Mouse (Mus musculus) midbrain, embryonic 16.5 days (tissue): ENCODE measurements around the gene Pcgf2. TPM values are rescaled to one million over a fixed set of nuclear protein-coding genes. Genes with fewer than 3 reads are reported as not detected.

Experiments
- ATAC-seq: fragments of 200-750 bp; cut with Nextera tagmentation; 2 replicates; pipeline ENCODE4 v1.8.0; 2017; ENCODE audit warnings: moderate TSS enrichment
- H3K27ac ChIP-seq: fragments of 300-500 bp; sonication (generic); 2 replicates; pipeline ENCODE4 v1.5.1; 2014; ENCODE audit warnings: mild to moderate bottlenecking, low read length, mixed read lengths
- H3K27me3 ChIP-seq: fragments of 300-500 bp; sonication (generic); 2 replicates; pipeline ENCODE4 v1.6.1; 2014; ENCODE audit warnings: low read depth, low read length, mixed read lengths; ENCODE audit not compliant: control insufficient read depth, insufficient read depth
- H3K36me3 ChIP-seq: fragments of 300-500 bp; sonication (generic); 2 replicates; pipeline ENCODE4 v1.6.1; 2014; ENCODE audit warnings: mild to moderate bottlenecking, low read length, moderate library complexity, mixed read lengths; ENCODE audit not compliant: control insufficient read depth, insufficient read depth
- H3K4me1 ChIP-seq: fragments of 300-500 bp; sonication (generic); 2 replicates; pipeline ENCODE4 v1.6.1; 2014; ENCODE audit warnings: mild to moderate bottlenecking, low read length, mixed read lengths; ENCODE audit not compliant: control insufficient read depth, insufficient read depth
- H3K4me2 ChIP-seq: fragments of 300-500 bp; sonication (generic); 2 replicates; pipeline ENCODE4 v1.6.1; 2014; ENCODE audit warnings: mild to moderate bottlenecking, low read length, mixed read lengths
- H3K4me3 ChIP-seq: fragments of 300-500 bp; sonication (generic); 2 replicates; pipeline ENCODE4 v1.5.1; 2014; ENCODE audit warnings: low read depth, mild to moderate bottlenecking, low read length, moderate library complexity, mixed read lengths
- H3K9ac ChIP-seq: fragments of 300-500 bp; sonication (generic); 2 replicates; pipeline ENCODE4 v1.6.1; 2014; ENCODE audit warnings: low read depth, low read length, mixed read lengths
- H3K9me3 ChIP-seq: fragments of 300-500 bp; sonication (generic); replicated peaks from 2 replicates; pipeline ENCODE4 v1.6.1; 2014; ENCODE audit warnings: mild to moderate bottlenecking, low read length, mixed read lengths; ENCODE audit not compliant: control insufficient read depth, poor library complexity, severe bottlenecking
- WGBS: fragments of 180-500 bp; shearing (Covaris S2); extraction: QIAGEN DNeasy Blood & Tissue Kit; methylation state at CpG from one replicate; pipeline ENCODE4 v1.1.7; 2014; 5-methylcytosine and 5-hydroxymethylcytosine counted together
- polyA plus RNA-seq: library from polyadenylated mRNA; unstranded; fragments of >200 nt; fragmentation: Nextera tagmentation; extraction: Ambion mirVana; gene quantifications from 2 replicates; pipeline ENCODE4 v1.2.1, GENCODE M21; 2015

Pcgf2 gene
- polyA plus RNA-seq, 1 experiment from 2014 or later = 18.2 TPM

DNA sequence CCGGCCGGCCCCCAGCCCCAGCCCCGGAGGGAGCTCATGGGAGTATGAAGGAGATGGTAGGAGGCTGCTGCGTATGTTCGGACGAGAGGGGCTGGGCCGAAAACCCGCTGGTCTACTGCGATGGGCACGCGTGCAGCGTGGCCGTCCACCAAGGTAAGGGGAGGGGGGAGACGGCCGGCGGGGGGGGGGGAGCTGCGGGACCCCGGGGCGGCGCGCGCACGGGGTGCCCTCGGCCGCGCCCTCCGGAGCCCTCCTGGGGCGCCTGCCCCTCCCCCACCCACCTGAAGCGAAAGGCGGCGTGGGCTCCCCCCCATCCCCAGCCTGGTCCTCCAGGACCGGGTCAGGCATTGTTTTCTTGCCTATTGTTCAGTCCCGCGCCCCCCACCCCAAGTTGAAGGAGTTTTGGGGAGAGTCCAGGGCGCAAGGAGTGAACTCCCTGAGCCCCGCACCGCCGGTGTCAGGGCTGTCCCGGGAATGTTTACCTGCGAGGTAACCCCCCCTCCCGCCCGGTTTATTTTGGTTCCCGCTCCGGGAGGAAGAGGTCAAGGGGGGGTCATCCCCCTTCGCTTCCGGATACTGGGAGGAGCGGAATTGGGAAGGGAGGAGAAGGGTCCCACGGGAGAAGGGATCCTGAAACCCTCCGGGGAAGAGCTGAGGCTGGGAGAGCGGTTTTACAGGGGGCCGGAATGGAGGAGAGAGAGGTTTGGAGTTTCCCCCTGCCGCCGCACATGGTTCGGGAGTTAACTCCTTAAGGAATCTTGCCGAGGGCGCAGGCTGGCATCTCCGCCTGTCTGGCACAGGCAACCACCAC is 36.6 kb downstream of the Pcgf2 start:
- WGBS = 1% methylated on average over 30 of the region's 57 CpGs
- peaks cover 7% of the 10 kb centered on the region for H3K27me3 ChIP-seq
- H3K9me3 ChIP-seq = no peaks in the 10 kb centered on the region
- H3K36me3 ChIP-seq = peaks cover 3% of the 10 kb centered on the region; the same call in 1 of the 2 replicates
- H3K27ac ChIP-seq = peak overlapping the region; percentile 78
- peak overlapping the region; percentile 86 for H3K4me2 ChIP-seq
- peak; percentile 53; the same call in 1 of the 2 replicates for ATAC-seq
- peak overlapping the region; percentile 90 for H3K9ac ChIP-seq
- peaks cover 35% of the 10 kb centered on the region for H3K4me1 ChIP-seq
- H3K4me3 ChIP-seq = peak overlapping the region; percentile 95

- ATAC-seq = peak; percentile 59
- WGBS = under 1% methylated on average over 30 of the region's 76 CpGs
These were observed 37.3 kb downstream of the Pcgf2 start, which contains the start of gene Mllt6 for GRCm38 (mm10) chr11:97662893-97663527. Gene Mllt6 (plus strand): TSS chr11:97663414.

DNA sequence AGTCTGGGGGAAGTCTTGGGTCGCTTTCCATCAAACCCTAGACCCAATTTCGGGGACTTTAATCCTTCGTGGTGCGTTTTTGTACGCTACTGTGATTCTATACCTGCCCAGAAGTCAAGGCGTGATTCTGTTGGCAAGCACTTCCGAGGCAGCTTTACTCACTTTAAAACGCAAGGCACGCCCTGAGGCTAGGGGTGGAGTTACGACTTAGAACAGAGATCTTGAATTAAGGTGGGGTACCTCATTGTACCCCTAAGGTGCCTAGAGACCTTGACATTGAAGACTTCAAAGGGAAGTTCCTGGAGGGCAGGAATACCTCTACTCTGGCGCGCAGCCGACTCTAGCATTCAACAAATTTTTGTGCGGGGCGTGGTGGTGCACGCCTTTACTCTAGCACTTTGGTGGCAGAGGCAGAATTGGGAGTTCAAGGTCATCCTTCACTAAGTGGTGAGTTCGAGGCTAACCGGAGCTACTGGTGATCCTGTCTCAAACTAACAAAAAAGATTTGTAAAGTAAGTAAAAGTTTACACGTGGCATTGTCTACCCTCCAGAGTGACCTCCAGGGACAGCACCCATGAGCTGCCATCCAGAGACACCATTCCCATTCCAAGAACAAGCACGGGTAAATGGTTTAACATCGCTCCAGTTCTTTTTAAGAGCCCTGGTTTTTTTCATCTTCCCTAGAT is 37.9 kb downstream of the Pcgf2 start:
- no peak for ATAC-seq
- WGBS = 3% methylated on average over 21 of the region's 21 CpGs
- Histone ChIP-seq H3K27me3 (peaks cover 7% of the 10 kb centered on the region), H3K9ac (peak overlapping the region; percentile 90), H3K4me3 (peak overlapping the region; percentile 95), H3K4me2 (peak overlapping the region; percentile 86), H3K27ac (no peak overlapping the region), H3K4me1 (peaks cover 35% of the 10 kb centered on the region), H3K36me3 (peaks cover 3% of the 10 kb centered on the region; the same call in 1 of the 2 replicates), H3K9me3 (no peaks in the 10 kb centered on the region)

More at GRCm38 (mm10) chr11:97662893-97663527, 37.3 kb downstream of the Pcgf2 start, which contains the start of gene Mllt6:
- peaks cover 7% of the 10 kb centered on the region for H3K27me3 ChIP-seq
- H3K9ac ChIP-seq = peak within 1 kb of the TSS; percentile 90
- H3K27ac ChIP-seq = peak within 1 kb of the TSS; percentile 78
- H3K4me3 ChIP-seq = peak within 1 kb of the TSS; percentile 95
- peaks cover 3% of the 10 kb centered on the region; the same call in 1 of the 2 replicates for H3K36me3 ChIP-seq
- no peaks in the 10 kb centered on the region for H3K9me3 ChIP-seq
- peaks cover 35% of the 10 kb centered on the region for H3K4me1 ChIP-seq
- H3K4me2 ChIP-seq = peak within 1 kb of the TSS; percentile 86

GRCm38 (mm10) chr11:97661648-97662133 is 38.6 kb downstream of the Pcgf2 start:
- ATAC-seq = no peak
- H3K27me3 ChIP-seq = peaks cover 7% of the 10 kb centered on the region
- WGBS = under 1% methylated on average over 19 of the region's 20 CpGs
- no peaks in the 10 kb centered on the region for H3K36me3 ChIP-seq
- peak overlapping the region; percentile 18 for H3K4me3 ChIP-seq
- no peaks in the 10 kb centered on the region for H3K9me3 ChIP-seq
- H3K9ac ChIP-seq = peak overlapping the region; percentile 46
- H3K27ac ChIP-seq = no peak overlapping the region
- H3K4me2 ChIP-seq = peak overlapping the region; percentile 38
- peaks cover 35% of the 10 kb centered on the region for H3K4me1 ChIP-seq

DNA sequence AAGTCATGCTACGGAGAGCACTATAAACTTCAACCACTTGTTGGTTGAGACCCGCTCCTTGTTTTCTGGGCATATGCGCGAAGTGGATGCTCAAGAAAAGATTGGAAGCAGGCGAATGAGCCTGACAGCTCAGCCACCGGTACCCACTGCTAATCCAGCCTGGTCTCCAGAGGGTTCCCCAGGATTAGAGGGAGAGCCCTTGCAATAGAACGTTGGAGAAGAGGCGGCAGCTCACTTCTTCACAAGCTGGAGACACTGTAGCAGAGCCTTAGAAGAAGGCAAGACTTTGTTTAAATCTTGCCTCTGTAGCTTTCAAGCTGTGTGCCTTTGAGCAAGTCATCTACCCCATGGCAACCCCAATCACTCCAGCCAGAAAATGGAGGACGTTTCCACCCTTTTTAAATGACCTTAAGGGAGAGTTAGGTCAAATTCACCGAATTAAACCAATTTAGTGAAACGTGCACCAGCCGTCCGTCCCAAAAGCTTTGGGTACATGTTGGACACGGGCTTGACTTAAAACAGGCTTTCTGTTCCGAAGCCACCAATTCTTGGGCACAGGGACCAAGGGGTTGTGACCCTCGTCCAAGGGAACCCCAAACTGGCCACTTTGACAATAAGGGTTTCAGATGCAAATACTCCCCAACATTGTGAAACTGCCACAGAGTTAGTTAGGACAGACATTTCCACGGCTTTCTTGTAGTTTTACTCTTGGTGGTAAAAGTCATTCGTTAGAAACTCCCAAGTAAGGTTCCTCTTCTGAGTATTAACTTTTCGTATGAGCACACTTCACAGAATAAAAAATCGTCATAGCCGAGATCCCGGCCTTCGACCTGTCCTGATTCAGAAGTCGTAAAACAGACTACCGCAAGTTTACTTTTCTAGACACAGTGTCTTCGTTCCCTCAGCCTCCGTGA is 39.3 kb downstream of the Pcgf2 start:
- WGBS = 2% methylated on average over 27 of the region's 27 CpGs
- Histone ChIP-seq H3K36me3 (no peaks in the 10 kb centered on the region), H3K4me1 (peaks cover 35% of the 10 kb centered on the region), H3K4me3 (peak overlapping the region; percentile 72), H3K9me3 (no peaks in the 10 kb centered on the region), H3K4me2 (peak overlapping the region; percentile 82), H3K9ac (peak overlapping the region; percentile 83), H3K27me3 (peaks cover 7% of the 10 kb centered on the region), H3K27ac (no peak overlapping the region)
- no peak for ATAC-seq

GRCm38 (mm10) chr11:97659990-97660714 is 40.1 kb downstream of the Pcgf2 start:
- H3K9me3 ChIP-seq = no peaks in the 10 kb centered on the region
- H3K4me1 ChIP-seq = peaks cover 31% of the 10 kb centered on the region
- 0% methylated on average over 52 of the region's 78 CpGs for WGBS
- H3K36me3 ChIP-seq = no peaks in the 10 kb centered on the region
- peak overlapping the region; percentile 83 for H3K9ac ChIP-seq
- H3K27me3 ChIP-seq = peaks cover 7% of the 10 kb centered on the region
- peak overlapping the region; percentile 72 for H3K4me3 ChIP-seq
- peak overlapping the region; percentile 66 for H3K27ac ChIP-seq
- peak; percentile 81 for ATAC-seq
- peak overlapping the region; percentile 82 for H3K4me2 ChIP-seq

- Histone ChIP-seq H3K36me3 (no peaks in the 10 kb centered on the region), H3K27ac (peak overlapping the region; percentile 66; the same call in 1 of the 2 replicates), H3K9me3 (no peaks in the 10 kb centered on the region), H3K4me1 (peaks cover 24% of the 10 kb centered on the region), H3K9ac (peak overlapping the region; percentile 83), H3K27me3 (peaks cover 7% of the 10 kb centered on the region), H3K4me3 (peak overlapping the region; percentile 72), H3K4me2 (peak overlapping the region; percentile 82)
- WGBS = 11% methylated on average over 13 of the region's 13 CpGs
- ATAC-seq = no peak
These were observed 40.9 kb downstream of the Pcgf2 start for GRCm38 (mm10) chr11:97659267-97659989.
